Mouse (Mus musculus) heart, embryonic 10.5 days (tissue): Measurements from ENCODE around the gene Slc25a13. TPM values are rescaled to one million over a fixed set of nuclear protein-coding genes. Genes with fewer than 3 reads are reported as not detected.

Source experiments
- DNase-seq: peaks from one replicate; pipeline ENCODE4 v3.0.0-alpha.2; 2017; ENCODE audit warnings: low spot score
- H3K27ac ChIP-seq: fragments of 300-500 bp; sonication (generic); 2 replicates; pipeline ENCODE4 v1.5.1; 2016; ENCODE audit warnings: mild to moderate bottlenecking
- H3K27me3 ChIP-seq: fragments of 300-500 bp; sonication (generic); 2 replicates; pipeline ENCODE4 v1.6.1; 2016; ENCODE audit warnings: mild to moderate bottlenecking; ENCODE audit not compliant: poor library complexity, insufficient read depth, severe bottlenecking
- H3K36me3 ChIP-seq: fragments of 300-500 bp; sonication (generic); 2 replicates; pipeline ENCODE4 v1.6.1; 2016; ENCODE audit warnings: mild to moderate bottlenecking, moderate library complexity
- H3K4me1 ChIP-seq: fragments of 300-500 bp; sonication (generic); 2 replicates; pipeline ENCODE4 v1.6.1; 2016; ENCODE audit warnings: mild to moderate bottlenecking
- H3K4me3 ChIP-seq: fragments of 300-500 bp; sonication (generic); 2 replicates; pipeline ENCODE4 v1.5.1; 2016; ENCODE audit warnings: mild to moderate bottlenecking, moderate library complexity
- H3K9me3 ChIP-seq: fragments of 300-500 bp; sonication (generic); 2 replicates; pipeline ENCODE4 v1.6.1; 2016; ENCODE audit warnings: mild to moderate bottlenecking, moderate library complexity
- WGBS: fragments of 180-500 bp; shearing (Covaris S2); methylation state at CpG from one replicate; pipeline ENCODE4 v1.1.7; 2016; 5-methylcytosine and 5-hydroxymethylcytosine counted together
- polyA plus RNA-seq: library from polyadenylated mRNA; unstranded; fragments of >200 nt; fragmentation: Nextera tagmentation; extraction: Ambion mirVana; gene quantifications from 2 replicates; pipeline ENCODE4 v1.2.1, GENCODE M21; 2016

Gene Slc25a13
- polyA plus RNA-seq, 1 experiment from 2014 or later, result 61.4 TPM

- no peak overlapping the region for H3K4me3 ChIP-seq
- 51% methylated on average over 5 of the region's 5 CpGs for WGBS
- peaks cover 23% of the 10 kb centered on the region for H3K36me3 ChIP-seq
- DNase-seq, result no peak
- no peaks in the 10 kb centered on the region for H3K27me3 ChIP-seq
- H3K9me3 ChIP-seq, result no peaks in the 10 kb centered on the region
- no peak overlapping the region for H3K27ac ChIP-seq
- peaks cover 29% of the 10 kb centered on the region for H3K4me1 ChIP-seq
Observed at GRCm38 (mm10) chr6:6175350-6175971, 41.5 kb downstream of the Slc25a13 start.

- H3K27ac ChIP-seq, result no peak overlapping the region
- peak; percentile 66 for DNase-seq
- H3K4me1 ChIP-seq, result peaks cover 33% of the 10 kb centered on the region
- peaks cover 15% of the 10 kb centered on the region; the same call in 1 of the 2 replicates for H3K36me3 ChIP-seq
- H3K27me3 ChIP-seq, result no peaks in the 10 kb centered on the region
- H3K9me3 ChIP-seq, result no peaks in the 10 kb centered on the region
- WGBS, result 37% methylated on average over 9 of the region's 9 CpGs
- H3K4me3 ChIP-seq, result no peak overlapping the region
Observed at GRCm38 (mm10) chr6:6173935-6174561, 42.9 kb downstream of the Slc25a13 start.

GRCm38 (mm10) chr6:6173166-6173934 is 43.6 kb downstream of the Slc25a13 start:
- no peaks in the 10 kb centered on the region for H3K9me3 ChIP-seq
- no peaks in the 10 kb centered on the region for H3K27me3 ChIP-seq
- H3K4me3 ChIP-seq, result no peak overlapping the region
- 44% methylated on average over 15 of the region's 15 CpGs for WGBS
- no peak overlapping the region; the same call in 1 of the 2 replicates for H3K27ac ChIP-seq
- H3K4me1 ChIP-seq, result peaks cover 40% of the 10 kb centered on the region
- peaks cover 8% of the 10 kb centered on the region; the same call in 1 of the 2 replicates for H3K36me3 ChIP-seq
- no peak for DNase-seq

- Histone ChIP-seq H3K27me3 (no peaks in the 10 kb centered on the region), H3K36me3 (0 out of 2 replicates have a peak, but pooled peaks cover 2% of the 10 kb centered on the region), H3K27ac (peak overlapping the region; percentile 42; the same call in 1 of the 2 replicates), H3K9me3 (no peaks in the 10 kb centered on the region), H3K4me1 (peaks cover 27% of the 10 kb centered on the region), H3K4me3 (no peak overlapping the region)
- DNase-seq, result no peak
- WGBS, result 81% methylated on average over 11 of the region's 11 CpGs
Observed at GRCm38 (mm10) chr6:6168566-6169134, 48.3 kb downstream of the Slc25a13 start.

- DNase-seq, result no peak
- Histone ChIP-seq H3K9me3 (no peaks in the 10 kb centered on the region), H3K4me1 (peaks cover 16% of the 10 kb centered on the region), H3K27me3 (no peaks in the 10 kb centered on the region), H3K4me3 (no peak overlapping the region), H3K36me3 (0 out of 2 replicates have a peak, but pooled peaks cover 2% of the 10 kb centered on the region), H3K27ac (peak overlapping the region; percentile 48; the same call in 1 of the 2 replicates)
- 69% methylated on average over 10 of the region's 10 CpGs for WGBS
Observed at GRCm38 (mm10) chr6:6167339-6168126, 49.4 kb downstream of the Slc25a13 start.

- Histone ChIP-seq H3K36me3 (no peaks in the 10 kb centered on the region), H3K27me3 (no peaks in the 10 kb centered on the region), H3K27ac (no peak overlapping the region), H3K4me1 (peaks cover 21% of the 10 kb centered on the region), H3K9me3 (no peaks in the 10 kb centered on the region), H3K4me3 (no peak overlapping the region)
- no peak for DNase-seq
- 89% methylated on average over 7 of the region's 7 CpGs for WGBS
Observed at GRCm38 (mm10) chr6:6162993-6163623, 53.9 kb downstream of the Slc25a13 start.

- peaks cover 17% of the 10 kb centered on the region for H3K4me1 ChIP-seq
- H3K27me3 ChIP-seq, result no peaks in the 10 kb centered on the region
- no peak for DNase-seq
- no peak overlapping the region for H3K4me3 ChIP-seq
- no peak overlapping the region for H3K27ac ChIP-seq
- no peaks in the 10 kb centered on the region for H3K9me3 ChIP-seq
- 61% methylated on average over 6 of the region's 6 CpGs for WGBS
- H3K36me3 ChIP-seq, result no peaks in the 10 kb centered on the region; the same call in 1 of the 2 replicates
Observed at GRCm38 (mm10) chr6:6162146-6162545, 54.8 kb downstream of the Slc25a13 start.

GRCm38 (mm10) chr6:6160645-6161426 is 56.1 kb downstream of the Slc25a13 start:
- 81% methylated on average over 7 of the region's 7 CpGs for WGBS
- no peak for DNase-seq
- no peak overlapping the region for H3K27ac ChIP-seq

GRCm38 (mm10) chr6:6159221-6159859 is 57.6 kb downstream of the Slc25a13 start:
- no peak for DNase-seq
- Histone ChIP-seq H3K27me3 (no peaks in the 10 kb centered on the region), H3K36me3 (no peaks in the 10 kb centered on the region; the same call in 1 of the 2 replicates), H3K9me3 (no peaks in the 10 kb centered on the region), H3K27ac (no peak overlapping the region; the same call in 1 of the 2 replicates), H3K4me1 (peaks cover 29% of the 10 kb centered on the region), H3K4me3 (no peak overlapping the region)
- 16% methylated on average over 7 of the region's 7 CpGs for WGBS

More at GRCm38 (mm10) chr6:6160645-6161426, 56.1 kb downstream of the Slc25a13 start:
- H3K9me3 ChIP-seq, result no peaks in the 10 kb centered on the region
- H3K4me1 ChIP-seq, result peaks cover 23% of the 10 kb centered on the region
- no peak overlapping the region for H3K4me3 ChIP-seq
- no peaks in the 10 kb centered on the region; the same call in 1 of the 2 replicates for H3K36me3 ChIP-seq
- no peaks in the 10 kb centered on the region for H3K27me3 ChIP-seq

GRCm38 (mm10) chr6:6153426-6153825 is 63.5 kb downstream of the Slc25a13 start:
- peaks cover 26% of the 10 kb centered on the region for H3K36me3 ChIP-seq
- peaks cover 21% of the 10 kb centered on the region; the same call in 1 of the 2 replicates for H3K4me1 ChIP-seq
- WGBS, result 66% methylated on average over 10 of the region's 10 CpGs
- no peak overlapping the region for H3K4me3 ChIP-seq
- no peak overlapping the region for H3K27ac ChIP-seq
- H3K27me3 ChIP-seq, result no peaks in the 10 kb centered on the region
- DNase-seq, result no peak
- H3K9me3 ChIP-seq, result no peaks in the 10 kb centered on the region

GRCm38 (mm10) chr6:6150811-6151210 is 66.2 kb downstream of the Slc25a13 start:
- H3K27me3 ChIP-seq, result no peaks in the 10 kb centered on the region
- H3K9me3 ChIP-seq, result no peaks in the 10 kb centered on the region
- H3K4me3 ChIP-seq, result no peak overlapping the region
- WGBS, result 89% methylated on average over 6 of the region's 6 CpGs
- no peak overlapping the region for H3K27ac ChIP-seq
- H3K36me3 ChIP-seq, result peaks cover 37% of the 10 kb centered on the region
- peaks cover 15% of the 10 kb centered on the region; the same call in 1 of the 2 replicates for H3K4me1 ChIP-seq
- peak; percentile 57 for DNase-seq
